Mouse (Mus musculus) olfactory bulb, adult 2 months (tissue): ENCODE data around the gene Ywhag.

Source experiments
- CTCF ChIP-seq: fragments of 200-500 bp; IDR thresholded peaks from 2 replicates; pipeline ENCODE4 v1.5.1; 2012; ENCODE audit warnings: low read depth, mild to moderate bottlenecking, low read length, moderate library complexity; ENCODE audit not compliant: insufficient read depth
- POLR2A ChIP-seq: fragments of 200-500 bp; IDR thresholded peaks from 2 replicates; pipeline ENCODE4 v1.6.1; 2012; ENCODE audit warnings: mild to moderate bottlenecking, low read depth, low read length, moderate library complexity; ENCODE audit not compliant: insufficient read depth

DNA sequence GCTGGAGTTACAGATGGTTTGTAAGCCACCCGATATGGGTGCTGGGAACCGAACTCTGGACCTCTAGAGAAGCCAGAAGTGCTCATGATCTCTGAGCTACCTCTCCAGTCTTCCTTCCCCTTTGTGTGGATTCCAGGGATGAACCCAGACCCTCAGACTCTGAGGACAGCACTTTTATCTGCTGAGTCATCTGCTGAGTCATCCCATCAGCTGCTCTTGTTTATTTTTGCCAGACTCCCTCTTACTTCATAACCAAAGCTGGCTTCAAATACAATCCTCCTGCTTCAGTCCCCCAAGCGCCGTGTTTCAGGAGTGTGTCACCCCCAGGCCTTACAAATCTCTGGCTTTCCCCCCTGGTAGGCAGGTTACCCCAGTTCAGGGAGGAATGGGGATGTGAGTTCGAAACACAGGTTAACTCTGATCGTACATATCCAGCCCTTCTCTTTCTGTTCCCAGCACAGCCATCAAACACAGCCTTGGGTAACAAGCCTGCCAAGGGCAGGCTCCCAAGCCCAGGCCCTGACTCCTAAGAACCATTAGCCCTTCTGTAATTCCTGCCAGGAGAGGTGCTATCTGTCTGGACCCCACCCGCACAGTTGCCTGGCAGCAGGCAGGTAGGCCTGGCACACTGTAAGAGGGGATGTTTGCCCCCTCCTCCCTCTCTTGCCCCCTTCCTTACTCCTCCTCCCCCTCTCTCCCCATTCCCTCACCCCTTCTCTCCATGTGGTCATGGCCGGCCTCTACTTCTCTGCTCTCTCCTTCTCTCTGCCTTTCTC is 41.7 kb upstream of the Ywhag start:
- TF ChIP-seq CTCF (no peak), POLR2A (no peak)
